Mouse (Mus musculus) erythroid progenitor cell, adult 5-6 weeks (primary cell): ENCODE results near the gene Sema4c. TPM values are rescaled to one million over a fixed set of nuclear protein-coding genes. Genes with fewer than 3 reads are reported as not detected.
"Not testable (repeated sequence)": the region's sequence is repeated elsewhere in the genome, so short reads cannot be mapped to it uniquely, and the experiment has no call there.

Source experiments
- ATAC-seq: replicated peaks from 2 replicates; pipeline ENCODE4 v1.8.0; 2016; ENCODE audit warnings: moderate number of reproducible peaks, mild to moderate bottlenecking, moderate TSS enrichment, inconsistent platforms; ENCODE audit not compliant: poor library complexity, low FRiP score, severe bottlenecking
- total RNA-seq, 2 experiments: library from RNA; stranded (forward) in 1 of 2; stranded (reverse) in 1 of 2; fragments of 150-400 nt in 1 of 2; fragments of 186-747, 209-891 nt in 1 of 2; gene quantifications; 2 replicates each; pipeline versions ENCODE4 v1.2.3 to v1.2.4; 2015 to 2017; ENCODE audit warnings: low replicate concordance in 2 of 2

Gene Sema4c
- total RNA-seq, 2 experiments from 2014 or later, result 0.45 TPM; not detected in 1

GRCm38 (mm10) chr1:36540132-36540531 is 18.0 kb downstream of the Sema4c start:
- ATAC-seq, result no peak

DNA sequence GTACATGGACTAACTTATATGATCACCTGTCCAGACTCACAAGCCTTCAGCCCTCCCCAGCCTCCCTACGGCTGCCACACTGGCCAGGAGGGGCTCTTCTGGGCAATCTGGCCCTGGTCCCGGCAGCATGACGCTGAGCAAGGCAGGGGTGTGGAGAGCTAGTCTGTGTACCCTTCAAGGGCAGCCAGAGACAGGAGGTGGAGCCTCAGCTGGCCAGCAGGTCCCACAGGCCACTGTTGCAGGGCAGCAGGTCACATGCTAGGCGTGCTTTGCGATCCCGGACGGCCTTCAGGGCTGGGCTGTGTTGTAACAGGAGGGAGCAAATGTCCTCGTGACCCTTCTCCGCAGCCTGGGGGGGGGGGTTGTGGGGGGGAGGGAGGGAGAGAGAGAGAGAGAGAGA is 19.0 kb downstream of the Sema4c start, which contains the start of gene Gm42417:
Gene Gm42417 (minus strand): TSS at position 244 of the 400 bp plus-strand sequence.
- no peak for ATAC-seq

GRCm38 (mm10) chr1:36538727-36539126 is 19.4 kb downstream of the Sema4c start:
- no peak for ATAC-seq

DNA sequence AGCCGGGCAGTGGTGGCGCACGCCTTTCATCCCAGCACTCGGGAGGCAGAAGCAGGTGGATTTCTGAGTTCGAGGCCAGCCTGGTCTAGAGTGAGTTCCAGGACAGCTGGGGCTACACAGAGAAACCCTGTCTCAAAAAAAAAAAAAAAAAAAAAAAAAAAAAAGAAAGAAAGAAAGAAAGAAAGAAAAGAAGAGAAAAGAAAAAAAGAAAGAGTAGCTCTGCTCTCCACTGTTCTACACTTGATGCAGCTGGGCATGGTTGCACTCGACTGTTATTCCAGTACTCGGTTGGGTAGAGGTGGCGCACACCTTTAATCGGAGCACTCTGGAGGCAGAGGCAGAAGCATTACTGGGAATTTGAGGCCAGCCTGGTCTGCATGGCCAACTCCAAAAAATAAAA is 21.4 kb downstream of the Sema4c start, which contains the start of gene Ankrd23:
Gene Ankrd23 (minus strand): TSS at position 101 of the 400 bp plus-strand sequence.
- not testable (repeated sequence) for ATAC-seq

- ATAC-seq, result no peak
Observed at GRCm38 (mm10) chr1:36536397-36536728, 21.8 kb downstream of the Sema4c start.

DNA sequence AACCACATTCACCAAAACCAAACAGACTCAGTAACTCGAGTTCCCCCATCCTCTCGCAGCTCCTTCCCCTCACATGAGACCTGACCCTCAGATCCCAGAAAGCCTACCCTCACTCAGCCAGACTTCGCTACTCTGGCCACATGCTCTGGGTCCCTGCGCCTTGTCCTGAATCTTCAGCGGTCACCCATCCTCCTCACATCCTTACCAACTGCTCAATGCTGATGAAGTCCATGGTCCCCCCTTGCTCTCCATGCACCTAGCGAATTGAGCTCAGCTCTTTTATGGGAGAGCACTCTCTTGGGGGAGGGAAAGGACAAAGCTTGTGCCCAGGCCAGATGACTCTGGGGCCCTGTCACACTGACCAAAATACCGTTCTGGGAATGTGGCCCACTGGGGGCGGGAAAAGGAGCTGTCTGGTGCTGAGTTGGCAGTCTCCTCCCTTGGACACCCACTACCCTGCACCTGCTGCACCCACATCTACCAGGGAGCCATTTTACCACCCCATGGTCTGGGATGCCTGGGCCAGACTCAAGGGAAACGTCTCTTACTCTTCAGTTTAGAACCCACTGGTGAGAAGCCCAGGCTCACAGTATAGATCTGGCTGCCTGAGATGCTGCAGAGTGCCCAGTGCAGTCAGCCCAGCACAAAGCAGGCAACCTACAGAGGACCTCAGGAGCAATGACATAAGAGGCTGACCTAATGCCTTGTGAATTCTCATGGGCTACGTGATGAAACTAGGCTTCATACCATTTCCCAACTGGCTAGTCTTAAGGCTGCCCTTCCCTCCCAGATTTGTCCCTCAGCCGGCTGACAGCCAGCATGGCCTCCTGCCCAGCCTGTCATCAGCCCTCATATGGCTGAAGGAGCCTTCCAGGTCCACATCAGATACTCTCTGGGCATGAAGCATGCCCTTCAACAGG is 22.4 kb downstream of the Sema4c start:
- no peak for ATAC-seq

- 0 out of 2 replicates have a peak, but pooled peaks have one; percentile 26 for ATAC-seq
Observed at GRCm38 (mm10) chr1:36534595-36535058, 23.5 kb downstream of the Sema4c start.

- ATAC-seq, result no peak
Observed at GRCm38 (mm10) chr1:36533546-36533945, 24.6 kb downstream of the Sema4c start.

DNA sequence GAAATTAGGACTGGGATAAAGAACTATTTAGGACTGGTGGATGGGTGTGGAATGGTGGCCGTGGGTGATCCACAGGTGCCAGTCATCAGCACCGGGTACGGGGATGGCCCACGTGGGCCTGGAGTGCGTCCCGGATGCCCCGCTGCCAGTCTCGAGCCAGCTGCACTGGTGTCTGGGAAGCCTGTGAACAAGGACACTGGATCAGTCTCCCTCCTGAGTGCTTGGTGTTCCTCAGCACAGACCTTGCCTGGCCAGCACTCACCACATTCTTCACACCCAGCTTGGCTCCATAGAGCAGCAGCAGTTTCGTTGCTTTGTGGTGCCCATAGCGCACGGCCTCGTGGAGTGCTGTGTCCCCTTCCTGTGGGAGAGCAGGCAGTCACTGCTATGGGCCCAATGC is 26.7 kb downstream of the Sema4c start:
- ATAC-seq, result no peak

- ATAC-seq, result no peak
Observed at GRCm38 (mm10) chr1:36530962-36531361, 27.2 kb downstream of the Sema4c start.

DNA sequence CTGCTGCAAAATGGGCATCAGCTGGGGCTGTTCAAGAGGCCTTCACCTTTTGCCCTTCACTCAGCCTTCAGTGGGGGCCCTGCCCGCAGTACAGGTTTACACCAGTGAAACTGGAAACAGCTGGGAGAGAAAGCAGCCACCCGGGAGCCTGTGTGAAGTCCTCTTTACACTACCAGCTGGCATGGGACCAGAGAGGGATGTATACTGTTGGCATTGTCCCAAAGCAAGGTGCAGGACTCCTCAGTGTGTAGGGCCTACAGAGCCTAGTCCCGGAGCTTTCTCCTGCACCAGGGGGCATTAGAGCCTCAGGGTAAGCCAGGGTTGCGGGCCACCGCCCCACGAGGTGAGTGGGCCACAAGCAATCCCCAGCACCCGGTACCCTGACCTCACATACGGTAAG is 27.7 kb downstream of the Sema4c start:
- ATAC-seq, result no peak

DNA sequence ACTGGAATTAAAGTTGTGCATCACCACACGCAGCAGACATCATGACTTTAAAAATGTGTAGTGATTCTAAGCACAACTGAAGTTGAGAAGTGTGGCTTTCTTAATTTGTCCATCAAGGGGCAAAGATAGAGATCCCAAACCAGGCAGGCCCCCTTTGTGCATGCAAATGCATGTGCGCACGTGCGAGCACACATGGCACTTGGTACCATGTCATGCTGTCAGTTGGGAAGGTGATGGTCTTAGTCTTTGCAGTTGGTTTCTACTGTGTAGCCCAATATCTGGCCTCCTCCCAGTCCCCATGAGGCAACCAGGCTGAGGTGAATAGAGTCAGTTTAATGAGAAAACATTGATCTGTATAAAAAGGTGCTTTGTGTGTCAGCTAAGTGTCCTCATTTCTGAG is 28.3 kb downstream of the Sema4c start:
- no peak for ATAC-seq

DNA sequence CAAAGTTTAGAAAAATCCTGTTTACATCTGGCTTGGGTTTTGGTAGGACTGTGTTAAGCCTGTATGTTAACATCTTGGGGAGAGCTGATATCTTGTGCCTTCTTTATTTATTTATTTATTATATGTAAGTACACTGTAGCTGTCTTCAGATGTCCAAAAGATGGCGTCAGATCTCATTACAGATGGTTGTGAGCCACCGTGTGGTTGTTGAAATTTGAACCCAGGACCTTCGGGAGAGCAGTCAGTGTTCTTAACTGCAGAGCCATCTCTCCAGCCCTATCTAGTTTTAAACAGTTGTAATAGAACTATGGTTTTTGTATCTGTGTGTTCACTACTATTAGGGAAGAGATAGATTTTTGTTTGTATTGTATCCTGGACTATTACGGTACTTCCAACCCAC is 28.9 kb downstream of the Sema4c start:
- no peak for ATAC-seq

- no peak for ATAC-seq
Observed at GRCm38 (mm10) chr1:36528351-36528750, 29.8 kb downstream of the Sema4c start.

GRCm38 (mm10) chr1:36526903-36527302 is 31.2 kb downstream of the Sema4c start:
- ATAC-seq, result no peak

DNA sequence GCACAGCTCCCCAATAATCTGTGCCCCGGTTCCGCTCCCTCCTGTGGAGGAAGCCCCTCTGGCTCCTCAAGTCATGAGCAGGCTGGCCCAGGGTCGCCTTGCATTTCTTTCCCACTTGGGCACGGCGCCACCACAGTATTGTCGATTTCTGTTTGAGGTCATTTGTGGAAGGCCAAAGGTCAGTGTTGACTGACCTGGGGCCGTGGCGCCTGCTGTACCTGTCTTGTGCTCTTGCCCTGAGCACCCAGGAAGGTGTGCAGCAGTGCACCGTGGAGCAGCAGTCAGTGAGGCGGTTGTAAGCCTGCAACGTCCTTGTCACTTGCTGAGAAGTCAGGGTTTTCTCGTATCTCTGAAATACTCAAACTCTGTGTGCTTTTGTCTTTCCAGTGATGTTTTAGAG is 32.4 kb downstream of the Sema4c start:
- no peak for ATAC-seq

DNA sequence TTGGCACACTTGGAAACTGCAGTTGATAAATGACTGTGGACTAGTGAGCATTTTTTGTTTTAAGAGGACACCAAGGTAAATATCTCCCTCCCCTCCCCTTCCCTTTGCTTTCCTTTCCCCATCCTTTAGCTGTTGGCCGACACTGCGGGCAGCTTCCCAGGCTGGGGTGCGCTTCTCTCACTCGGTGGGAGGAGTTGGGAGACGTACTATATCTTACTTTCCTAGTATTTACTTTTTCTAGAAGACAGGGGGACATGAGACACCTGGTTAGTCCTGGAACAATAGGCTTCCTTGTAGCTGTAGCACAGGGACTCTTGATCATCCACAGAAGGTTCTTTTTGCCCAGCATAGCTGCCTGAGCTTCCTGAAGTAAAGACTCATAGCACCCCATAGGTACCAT is 34.1 kb downstream of the Sema4c start:
- no peak for ATAC-seq

DNA sequence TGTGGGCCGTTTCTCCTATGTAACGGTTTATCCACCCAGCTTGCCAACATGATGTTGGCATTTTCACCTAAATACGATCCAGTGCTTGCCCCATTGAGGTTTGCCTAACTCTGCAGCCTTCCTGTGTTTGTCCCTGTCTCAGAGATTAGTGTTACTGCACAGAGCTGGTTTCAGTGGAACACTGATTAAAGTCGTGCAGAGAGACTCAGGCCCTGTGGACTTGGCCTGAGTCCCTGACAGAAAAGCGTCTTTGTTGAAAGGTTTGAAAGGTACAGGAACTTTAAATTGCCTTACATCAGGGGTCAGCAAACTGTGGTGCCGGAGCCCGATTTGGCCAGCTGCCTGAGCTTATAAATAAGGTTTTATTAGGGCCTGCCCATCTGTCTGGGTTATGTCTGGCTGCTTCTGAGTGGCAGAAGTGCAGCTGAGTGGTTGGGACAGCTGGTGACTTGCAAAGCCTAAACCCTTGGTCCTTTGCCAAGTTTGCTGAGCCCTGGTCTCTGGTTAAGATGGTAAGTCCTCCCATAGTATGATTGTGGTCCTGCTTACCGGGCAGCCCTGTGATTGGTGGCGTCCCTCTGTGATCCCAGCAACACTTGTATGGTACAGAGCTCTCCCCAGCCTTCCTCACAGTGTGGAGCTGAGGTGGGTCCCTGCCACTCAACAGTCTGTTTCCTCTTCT is 34.7 kb downstream of the Sema4c start:
- ATAC-seq, result no peak

- no peak for ATAC-seq
Observed at GRCm38 (mm10) chr1:36522210-36522609, 35.9 kb downstream of the Sema4c start.

GRCm38 (mm10) chr1:36519626-36520025 is 38.5 kb downstream of the Sema4c start:
- no peak for ATAC-seq

DNA sequence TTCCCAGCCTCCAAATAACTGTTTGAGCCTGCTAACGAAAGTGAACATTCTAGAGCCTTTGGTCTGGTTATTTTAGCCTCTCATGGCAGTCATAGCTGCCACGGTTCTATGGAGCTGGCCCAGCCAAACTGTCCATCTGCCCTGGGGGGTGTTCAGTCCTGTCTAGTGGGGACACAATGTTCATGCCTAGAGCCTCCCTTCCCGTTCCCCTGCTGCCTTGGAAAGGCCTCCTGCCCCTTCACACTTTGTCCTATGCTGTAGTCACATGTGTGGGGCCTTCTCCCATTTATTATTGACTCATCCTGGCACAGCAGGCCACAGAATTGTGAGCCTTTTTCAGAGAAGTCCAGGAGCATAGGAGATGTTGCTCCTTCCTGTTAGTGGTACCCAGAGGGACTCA is 39.9 kb downstream of the Sema4c start:
- ATAC-seq, result no peak
